Mouse (Mus musculus) gonadal fat pad, adult 2 months (tissue): Measurements from ENCODE around the gene Tbc1d9b. TPM values are rescaled to one million over a fixed set of nuclear protein-coding genes. Genes with fewer than 3 reads are reported as not detected.
"Not testable (repeated sequence)": the region's sequence is repeated elsewhere in the genome, so short reads cannot be mapped to it uniquely, and the experiment has no call there.

Experiments used
- DNase-seq: peaks from one replicate; pipeline ENCODE4 v3.0.0-alpha.2; 2012; ENCODE audit warnings: low read depth
- polyA plus RNA-seq: library from polyadenylated mRNA; depleted of rRNA; stranded (reverse); fragments of >200 nt; gene quantifications from 2 replicates; pipeline ENCODE4 v1.2.3, GENCODE M21; 2012; rRNA removed

The Tbc1d9b gene
- 73.4 and 78.5 TPM in 2 replicates for polyA plus RNA-seq

- no peak for DNase-seq
Measured at GRCm38 (mm10) chr11:50130811-50131766, at the start of gene Tbc1d9b. Gene Tbc1d9b, plus strand, starts transcription at chr11:50131396.

- no peak for DNase-seq
Measured at GRCm38 (mm10) chr11:50086211-50086610, 45.0 kb upstream of the Tbc1d9b start.

- no peak for DNase-seq
Measured at GRCm38 (mm10) chr11:50089840-50090239, 41.4 kb upstream of the Tbc1d9b start.

GRCm38 (mm10) chr11:50090982-50091675 is 40.1 kb upstream of the Tbc1d9b start:
- DNase-seq = no peak

- DNase-seq = no peak
Measured at GRCm38 (mm10) chr11:50091681-50092080, 39.5 kb upstream of the Tbc1d9b start.

- DNase-seq = no peak
Measured at GRCm38 (mm10) chr11:50095661-50096060, 35.5 kb upstream of the Tbc1d9b start.

GRCm38 (mm10) chr11:50097091-50097490 is 34.1 kb upstream of the Tbc1d9b start:
- DNase-seq = no peak

- no peak for DNase-seq
Measured at GRCm38 (mm10) chr11:50098961-50099481, 32.2 kb upstream of the Tbc1d9b start.

- DNase-seq = no peak
Measured at GRCm38 (mm10) chr11:50099692-50100091, 31.5 kb upstream of the Tbc1d9b start.

- DNase-seq = no peak
Measured at GRCm38 (mm10) chr11:50100548-50101307, 30.5 kb upstream of the Tbc1d9b start.

GRCm38 (mm10) chr11:50101962-50102361 is 29.2 kb upstream of the Tbc1d9b start:
- not testable (repeated sequence) for DNase-seq

GRCm38 (mm10) chr11:50104016-50104415 is 27.2 kb upstream of the Tbc1d9b start:
- DNase-seq = no peak

GRCm38 (mm10) chr11:50105237-50105636 is 26.0 kb upstream of the Tbc1d9b start:
- no peak for DNase-seq

GRCm38 (mm10) chr11:50106024-50106423 is 25.2 kb upstream of the Tbc1d9b start:
- DNase-seq = no peak

- DNase-seq = no peak
Measured at GRCm38 (mm10) chr11:50108823-50109244, 22.4 kb upstream of the Tbc1d9b start.

- DNase-seq = no peak
Measured at GRCm38 (mm10) chr11:50114329-50114728, 16.9 kb upstream of the Tbc1d9b start.

GRCm38 (mm10) chr11:50122631-50123081 is 8.5 kb upstream of the Tbc1d9b start:
- no peak for DNase-seq

GRCm38 (mm10) chr11:50127781-50128180 is 3.4 kb upstream of the Tbc1d9b start:
- DNase-seq = no peak

- DNase-seq = no peak
Measured at GRCm38 (mm10) chr11:50131801-50132201, 605 bp downstream of the Tbc1d9b start.

- no peak for DNase-seq
Measured at GRCm38 (mm10) chr11:50132265-50132664, 1.1 kb downstream of the Tbc1d9b start.

- no peak for DNase-seq
Measured at GRCm38 (mm10) chr11:50134136-50134859, 3.1 kb downstream of the Tbc1d9b start.
